Mouse (Mus musculus): ENCODE data around the gene Mrps26.
"Not testable (repeated sequence)": the region's sequence is repeated elsewhere in the genome, so short reads cannot be mapped to it uniquely, and the experiment has no call there.

DNA sequence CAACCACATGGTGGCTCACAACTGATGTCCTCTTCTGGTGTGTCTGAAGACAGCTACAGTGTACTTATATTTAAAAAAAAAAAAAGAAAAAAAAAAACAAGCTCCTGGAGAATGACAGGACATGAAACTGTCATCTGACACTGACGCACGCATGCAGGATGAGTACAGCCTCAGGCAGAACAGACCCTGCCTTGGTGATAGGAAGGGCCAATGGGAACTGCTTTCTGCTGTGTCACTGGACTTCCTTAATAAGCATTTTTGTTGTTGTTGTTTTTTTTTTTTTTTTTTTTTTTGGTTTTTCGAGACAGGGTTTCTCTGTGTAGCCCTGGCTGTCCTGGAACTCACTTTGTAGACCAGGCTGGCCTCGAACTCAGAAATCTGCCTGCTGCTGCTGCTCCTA is 38.1 kb upstream of the Mrps26 start:
- TF ChIP-seq POLR2A (IDR thresholded peaks at IDR 0.05; ENCODE audit: low read depth, low read length); CTCF (IDR thresholded peaks at IDR 0.05; ENCODE audit: extremely low read depth, insufficient read length, insufficient replicate concordance, low read depth, low read length): not testable (repeated sequence)

Data from small intestine, adult 2 months (tissue).